Comparison of ENCODE assay signal across 14 mouse cellular contexts in genomic region chr7:89766678-89767508, GRCm38 (mm10).
DNase-seq lines count a peak whose midpoint lies in the region; ATAC-seq and TF ChIP-seq lines count a peak whose summit lies in the region.
"Had no signal": no experiment of that assay in that cellular context is flagged by ENCODE, and none has a peak within 500 bp of the region (broad histone marks: within the 10 kb centered on the region; RNA-seq: fewer than 3 reads in every experiment).

No protein-coding gene starts in this region.

- no peak overlapping the region for H3K27ac ChIP-seq in embryonic facial prominence, embryonic 10.5 days (replicated peaks)
- H3K27ac ChIP-seq in forebrain, embryonic 16.5 days (ENCODE audit: low read length): no peak overlapping the region
- H3K27ac ChIP-seq in midbrain, embryonic 10.5 days (replicated peaks): peak overlapping the region; percentile 64
- H3K27ac ChIP-seq in neural tube, embryonic 14.5 days (ENCODE audit: low read depth, low read length): no peak overlapping the region
- H3K27ac ChIP-seq in liver, postnatal 0 days (ENCODE audit: low read depth): no peak overlapping the region
- H3K27ac ChIP-seq: liver, embryonic 12.5 days had no signal

- peaks cover 26% of the 10 kb centered on the region for H3K4me1 ChIP-seq in embryonic facial prominence, embryonic 10.5 days
- H3K4me1 ChIP-seq in forebrain, embryonic 16.5 days (replicated peaks; ENCODE audit: control insufficient read depth, insufficient read depth, low read length): peaks cover 8% of the 10 kb centered on the region; the same call in 1 of the 2 replicates
- H3K4me1 ChIP-seq in midbrain, embryonic 10.5 days: peaks cover 52% of the 10 kb centered on the region
- no peaks in the 10 kb centered on the region for H3K4me1 ChIP-seq in neural tube, embryonic 14.5 days (ENCODE audit: control insufficient read depth, insufficient read depth, low read length)
- no peaks in the 10 kb centered on the region for H3K4me1 ChIP-seq in liver, postnatal 0 days (ENCODE audit: insufficient read depth)
- H3K4me1 ChIP-seq: liver, embryonic 12.5 days had no signal

- no peaks in the 10 kb centered on the region for H3K27me3 ChIP-seq in embryonic facial prominence, embryonic 10.5 days (replicated peaks; ENCODE audit: low read depth, poor library complexity, severe bottlenecking)
- H3K27me3 ChIP-seq in forebrain, embryonic 16.5 days (replicated peaks; ENCODE audit: control insufficient read depth, insufficient read depth, low read length): no peaks in the 10 kb centered on the region
- peaks cover 12% of the 10 kb centered on the region for H3K27me3 ChIP-seq in midbrain, embryonic 10.5 days (ENCODE audit: low read depth, poor library complexity, severe bottlenecking)
- no peaks in the 10 kb centered on the region for H3K27me3 ChIP-seq in neural tube, embryonic 14.5 days (ENCODE audit: control insufficient read depth, insufficient read depth, low read length)
- H3K27me3 ChIP-seq in liver, postnatal 0 days (ENCODE audit: insufficient read depth, low read length): no peaks in the 10 kb centered on the region
- H3K27me3 ChIP-seq: liver, embryonic 12.5 days had no signal

- whole genome bisulfite sequencing in embryonic facial prominence, embryonic 10.5 days: 58% methylated on average over 5 of the region's 5 CpGs
- WGBS in forebrain, embryonic 16.5 days: 1% methylated on average over 5 of the region's 5 CpGs
- 20% methylated on average over 5 of the region's 5 CpGs for WGBS in midbrain, embryonic 10.5 days
- WGBS in neural tube, embryonic 14.5 days: 15% methylated on average over 5 of the region's 5 CpGs
- 75% methylated on average over 5 of the region's 5 CpGs for WGBS in liver, postnatal 0 days (ENCODE audit: insufficient replicate concordance)

- H3K4me2 ChIP-seq in forebrain, embryonic 16.5 days (ENCODE audit: low read length): no peak overlapping the region
- no peak overlapping the region for H3K4me2 ChIP-seq in neural tube, embryonic 14.5 days (ENCODE audit: low read depth, low read length)
- no peak overlapping the region for H3K4me2 ChIP-seq in liver, postnatal 0 days (ENCODE audit: low read depth, low read length)
- H3K4me2 ChIP-seq: liver, embryonic 12.5 days had no signal

- no peak for TF ChIP-seq CTCF in liver, postnatal 0 days (IDR thresholded peaks at IDR 0.05; ENCODE audit: low read depth)

- ATAC-seq in forebrain, embryonic 16.5 days: peak; percentile 52
- peak; percentile 79 for ATAC-seq in neural tube, embryonic 14.5 days (ENCODE audit: low read depth)
- ATAC-seq in liver, postnatal 0 days: no peak
- no peak for ATAC-seq in inflammation-experienced regulatory T-cells, adult 6 months
- ATAC-seq: intestine, postnatal 0 days; liver, embryonic 12.5 days had no signal

- no peaks in the 10 kb centered on the region for H3K36me3 ChIP-seq in embryonic facial prominence, embryonic 10.5 days (replicated peaks)
- no peaks in the 10 kb centered on the region for H3K36me3 ChIP-seq in forebrain, embryonic 16.5 days (ENCODE audit: control insufficient read depth, insufficient read depth)
- H3K36me3 ChIP-seq in midbrain, embryonic 10.5 days: no peaks in the 10 kb centered on the region
- no peaks in the 10 kb centered on the region for H3K36me3 ChIP-seq in neural tube, embryonic 14.5 days (ENCODE audit: control insufficient read depth, insufficient read depth, low read length)
- no peaks in the 10 kb centered on the region for H3K36me3 ChIP-seq in liver, postnatal 0 days (replicated peaks; ENCODE audit: insufficient read depth, low read length)
- H3K36me3 ChIP-seq: liver, embryonic 12.5 days had no signal

- H3K9me3 ChIP-seq in embryonic facial prominence, embryonic 10.5 days: no peaks in the 10 kb centered on the region
- no peaks in the 10 kb centered on the region for H3K9me3 ChIP-seq in forebrain, embryonic 16.5 days (ENCODE audit: control insufficient read depth, low read length)
- H3K9me3 ChIP-seq in midbrain, embryonic 10.5 days (replicated peaks): no peaks in the 10 kb centered on the region
- H3K9me3 ChIP-seq in neural tube, embryonic 14.5 days (ENCODE audit: control insufficient read depth, low read length): no peaks in the 10 kb centered on the region
- H3K9me3 ChIP-seq in liver, postnatal 0 days (ENCODE audit: low read length): no peaks in the 10 kb centered on the region
- H3K9me3 ChIP-seq: liver, embryonic 12.5 days had no signal

- peak; percentile 30 for DNase-seq in embryonic facial prominence, embryonic 10.5 days (ENCODE audit: low spot score)
- peak; percentile 62 for DNase-seq in midbrain, embryonic 10.5 days (ENCODE audit: low spot score)
- no peak for DNase-seq in urinary bladder, postnatal 25 days (ENCODE audit: low spot score)
- DNase-seq in lung, postnatal 25 days (ENCODE audit: low spot score): no peak
- no peak for DNase-seq in liver, postnatal 0 days
- DNase-seq: adrenal gland, adult 2 months; cerebellum, postnatal 36 days; gastrocnemius, postnatal 25 days; lung, postnatal 14 days had no signal

- no peak for TF ChIP-seq EP300 in liver, postnatal 0 days (IDR thresholded peaks at IDR 0.05; ENCODE audit: low read depth)

- no peak overlapping the region for H3K9ac ChIP-seq in forebrain, embryonic 16.5 days (replicated peaks; ENCODE audit: low read depth, low read length)
- H3K9ac ChIP-seq in neural tube, embryonic 14.5 days (replicated peaks; ENCODE audit: low read depth, low read length): no peak overlapping the region
- no peak overlapping the region for H3K9ac ChIP-seq in liver, postnatal 0 days (replicated peaks)
- H3K9ac ChIP-seq: liver, embryonic 12.5 days had no signal

- no peak overlapping the region for H3K4me3 ChIP-seq in embryonic facial prominence, embryonic 10.5 days
- no peak overlapping the region for H3K4me3 ChIP-seq in forebrain, embryonic 16.5 days (replicated peaks; ENCODE audit: low read length)
- no peak overlapping the region for H3K4me3 ChIP-seq in midbrain, embryonic 10.5 days
- H3K4me3 ChIP-seq in neural tube, embryonic 14.5 days (ENCODE audit: low read depth, low read length): no peak overlapping the region
- no peak overlapping the region for H3K4me3 ChIP-seq in liver, postnatal 0 days (ENCODE audit: low read depth, low read length)
- H3K4me3 ChIP-seq: liver, embryonic 12.5 days had no signal

Comparison
In these comparisons a context has a peak if more than half of its experiments do, and no peak if none do; other contexts are left out.
1. DNase-seq: peak in embryonic facial prominence, embryonic 10.5 days (single experiment) and midbrain, embryonic 10.5 days (single experiment); none in urinary bladder, postnatal 25 days (single experiment), lung, postnatal 25 days (single experiment) and liver, postnatal 0 days (single experiment).
2. ATAC-seq: peak in forebrain, embryonic 16.5 days (single experiment) and neural tube, embryonic 14.5 days (single experiment); none in liver, postnatal 0 days (single experiment) and inflammation-experienced regulatory T-cells, adult 6 months (single experiment).